Mouse (Mus musculus) testis, adult 2 months (tissue): Measurements from ENCODE around the gene Dyrk1a.

Experiments used
- CTCF ChIP-seq: fragments of 200-500 bp; IDR thresholded peaks from 2 replicates; pipeline ENCODE4 v1.5.1; 2012; ENCODE audit warnings: low read depth, mild to moderate bottlenecking, inconsistent platforms, low read length, moderate library complexity; ENCODE audit not compliant: control insufficient read depth, insufficient read depth, insufficient replicate concordance
- POLR2A ChIP-seq: fragments of 200-500 bp; IDR thresholded peaks from 2 replicates; pipeline ENCODE4 v1.6.1; 2012; ENCODE audit warnings: low read depth, mild to moderate bottlenecking, inconsistent platforms, low read length, moderate library complexity; ENCODE audit not compliant: control insufficient read depth

- TF ChIP-seq POLR2A (no peak), CTCF (no peak)
These were observed 9.2 kb upstream of the Dyrk1a start for GRCm38 (mm10) chr16:94560618-94561017.
